Mouse (Mus musculus) frontal cortex, adult 2 months (tissue): ENCODE data around the gene Jam3. TPM values are rescaled to one million over a fixed set of nuclear protein-coding genes. Genes with fewer than 3 reads are reported as not detected.

Experiments
- DNase-seq, 2 experiments: peaks; one replicate each; pipeline ENCODE4 v3.0.0; 2022; ENCODE audit warnings: low spot score in 1 of 2; ENCODE audit errors: extremely low spot score in 1 of 2
- polyA plus RNA-seq: library from polyadenylated mRNA; depleted of rRNA; stranded (reverse); fragments of >200 nt; gene quantifications from 2 replicates; pipeline ENCODE4 v1.2.3, GENCODE M21; 2012; rRNA removed

The Jam3 gene
- polyA plus RNA-seq = 44.5 and 49.8 TPM in 2 replicates

GRCm38 (mm10) chr9:27154763-27155530 lies at the start of gene Jam3:
Jam3 (minus strand) TSS chr9:27155421.
- peak; percentile 89 to 95 for DNase-seq

- no peak for DNase-seq
Measured at GRCm38 (mm10) chr9:27204201-27204600, 49.0 kb upstream of the Jam3 start.

- DNase-seq = peak; percentile 65 to 79
Measured at GRCm38 (mm10) chr9:27203134-27203533, 47.9 kb upstream of the Jam3 start.

GRCm38 (mm10) chr9:27201472-27202219 lies 46.4 kb upstream of the Jam3 start:
- DNase-seq = peak in 1 of 2 experiments; percentile 59

GRCm38 (mm10) chr9:27193592-27194080 lies 38.4 kb upstream of the Jam3 start:
- DNase-seq = peak; percentile 66 to 74

- DNase-seq = no peak
Measured at GRCm38 (mm10) chr9:27192761-27193591, 37.8 kb upstream of the Jam3 start.

- DNase-seq = peak; percentile 81 to 91
Measured at GRCm38 (mm10) chr9:27192001-27192760, 37.0 kb upstream of the Jam3 start.

GRCm38 (mm10) chr9:27191501-27191981 lies 36.3 kb upstream of the Jam3 start:
- no peak for DNase-seq

GRCm38 (mm10) chr9:27190461-27190860 lies 35.2 kb upstream of the Jam3 start:
- no peak for DNase-seq

GRCm38 (mm10) chr9:27189306-27189705 lies 34.1 kb upstream of the Jam3 start:
- DNase-seq = no peak

- DNase-seq = no peak
Measured at GRCm38 (mm10) chr9:27188677-27189241, 33.5 kb upstream of the Jam3 start.

- DNase-seq = no peak
Measured at GRCm38 (mm10) chr9:27185820-27186219, 30.6 kb upstream of the Jam3 start.

GRCm38 (mm10) chr9:27182087-27182486 lies 26.9 kb upstream of the Jam3 start:
- no peak for DNase-seq

- DNase-seq = no peak
Measured at GRCm38 (mm10) chr9:27180492-27180891, 25.3 kb upstream of the Jam3 start.

- peak; percentile 83 to 87 for DNase-seq
Measured at GRCm38 (mm10) chr9:27178935-27179334, 23.7 kb upstream of the Jam3 start.

GRCm38 (mm10) chr9:27176154-27176553 lies 20.9 kb upstream of the Jam3 start:
- peak in 1 of 2 experiments; percentile 94 for DNase-seq

- DNase-seq = no peak
Measured at GRCm38 (mm10) chr9:27175682-27176081, 20.5 kb upstream of the Jam3 start.

- DNase-seq = peak in 1 of 2 experiments; percentile 54
Measured at GRCm38 (mm10) chr9:27175241-27175640, 20.0 kb upstream of the Jam3 start.

- no peak for DNase-seq
Measured at GRCm38 (mm10) chr9:27174079-27174478, 18.9 kb upstream of the Jam3 start.
